Mouse (Mus musculus) retina, postnatal 7 days (tissue): Measurements from ENCODE around the gene Akr1c18.
"Not testable (repeated sequence)": the region's sequence is repeated elsewhere in the genome, so short reads cannot be mapped to it uniquely, and the experiment has no call there.

ENCODE experiments used
- DNase-seq: peaks from one replicate; pipeline ENCODE4 v3.0.0-alpha.2; 2012; ENCODE audit warnings: low read depth, low spot score

Gene Akr1c18

GRCm38 (mm10) chr13:4150518-4150917 is at the start of gene Akr1c18:
TSS of gene Akr1c18 (minus strand) at chr13:4150654.
- DNase-seq, result no peak

DNA sequence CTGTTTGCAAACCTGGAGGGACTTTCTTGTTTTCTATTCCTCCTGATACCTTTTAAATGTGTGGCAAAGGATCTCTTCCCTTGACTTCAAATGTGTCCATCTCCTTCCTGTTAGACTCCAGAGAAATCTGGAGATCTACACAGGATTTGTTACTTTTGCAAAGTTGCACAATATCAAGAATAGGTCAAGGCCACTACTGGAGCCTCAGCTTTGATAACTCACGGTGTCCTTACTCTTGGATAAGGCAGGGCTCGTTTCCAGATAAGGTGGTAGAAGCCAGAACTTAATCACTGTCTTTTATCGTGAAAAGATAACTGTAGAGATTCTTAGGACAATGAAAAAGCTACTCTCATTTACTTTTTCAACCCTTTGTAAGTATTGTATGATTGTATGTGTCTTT is 42.1 kb upstream of the Akr1c18 start:
- no peak for DNase-seq

GRCm38 (mm10) chr13:4190904-4191303 is 40.5 kb upstream of the Akr1c18 start, which contains the start of gene Akr1c13:
TSS of gene Akr1c13 (plus strand) at chr13:4191150.
- peak; percentile 5 for DNase-seq

GRCm38 (mm10) chr13:4188174-4188573 is 37.7 kb upstream of the Akr1c18 start:
- no peak for DNase-seq

DNA sequence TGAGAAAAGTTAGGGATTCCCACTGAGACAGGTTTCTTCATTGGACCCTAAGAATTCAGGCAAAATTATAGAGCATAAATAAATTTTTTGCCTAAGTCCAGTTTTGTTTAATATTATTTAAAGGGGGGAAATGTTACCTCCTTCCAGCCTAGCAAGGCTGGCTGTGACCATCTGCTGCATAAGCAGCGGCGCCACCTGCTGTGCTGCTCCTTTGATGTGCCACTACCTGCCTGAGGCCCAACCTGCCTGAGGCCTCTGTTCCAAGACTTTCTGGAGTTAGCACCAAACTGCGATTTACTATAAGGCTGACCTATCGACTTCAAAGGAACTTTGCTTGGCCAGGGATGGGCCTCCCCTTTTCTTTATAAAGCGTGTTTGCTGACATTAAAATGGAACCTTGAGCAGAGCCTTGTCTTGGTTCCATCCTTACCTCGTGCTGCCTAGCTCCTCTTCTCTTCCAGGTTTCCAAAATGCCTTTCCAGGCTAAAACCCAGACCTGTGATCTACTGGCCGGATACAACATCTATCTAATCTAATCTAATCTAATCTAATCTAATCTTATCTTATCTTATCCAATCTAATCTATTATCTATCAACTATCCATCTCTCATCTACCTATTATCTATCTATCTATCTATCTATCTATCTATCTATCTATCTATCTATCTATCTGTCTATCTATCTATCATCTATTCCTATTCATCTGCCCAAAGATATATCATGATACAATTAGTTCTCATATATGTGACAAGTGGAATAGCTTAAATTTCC is 36.4 kb upstream of the Akr1c18 start:
- not testable (repeated sequence) for DNase-seq

- DNase-seq, result no peak
These were observed 32.7 kb upstream of the Akr1c18 start for GRCm38 (mm10) chr13:4183116-4183515.

DNA sequence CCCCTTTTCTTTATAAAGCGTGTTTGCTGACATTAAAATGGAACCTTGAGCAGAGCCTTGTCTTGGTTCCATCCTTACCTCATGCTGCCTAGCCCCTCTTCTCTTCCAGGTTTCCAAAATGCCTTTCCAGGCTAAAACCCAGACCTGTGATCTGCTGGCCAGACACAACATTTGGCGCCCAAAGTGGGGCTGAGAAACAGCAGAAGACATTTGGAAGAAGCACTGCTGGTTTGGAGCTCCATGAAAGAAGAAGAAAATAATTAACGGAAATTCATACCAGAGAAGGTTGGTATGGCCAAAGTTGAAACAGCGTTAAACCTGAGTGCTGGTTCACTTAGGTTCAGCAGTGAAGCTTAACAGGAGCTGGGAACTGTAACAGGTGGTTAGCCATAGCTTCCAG is 30.9 kb upstream of the Akr1c18 start:
- DNase-seq, result not testable (repeated sequence)

GRCm38 (mm10) chr13:4172978-4173377 is 22.5 kb upstream of the Akr1c18 start:
- DNase-seq, result no peak

DNA sequence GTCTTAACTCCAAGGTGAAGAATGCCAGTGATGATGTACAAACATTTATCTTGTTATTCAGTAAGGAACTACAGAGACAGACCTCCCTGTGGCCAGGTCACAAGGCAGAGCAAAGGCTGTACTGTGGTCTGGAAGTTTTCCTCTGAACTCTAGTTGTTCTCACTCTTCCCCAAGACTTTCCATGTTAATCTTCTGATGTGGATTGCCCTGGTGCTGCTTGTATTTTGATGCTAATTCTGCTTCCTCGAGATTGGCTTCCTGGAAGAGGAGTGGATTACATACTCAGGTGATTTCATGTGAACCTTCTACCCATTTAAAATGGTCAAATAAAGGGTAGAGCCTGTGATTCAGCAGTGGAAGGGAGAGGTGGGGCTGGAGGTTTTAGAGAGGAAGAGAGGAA is 17.6 kb upstream of the Akr1c18 start:
- DNase-seq, result no peak

GRCm38 (mm10) chr13:4155286-4155685 is 4.8 kb upstream of the Akr1c18 start:
- DNase-seq, result no peak

DNA sequence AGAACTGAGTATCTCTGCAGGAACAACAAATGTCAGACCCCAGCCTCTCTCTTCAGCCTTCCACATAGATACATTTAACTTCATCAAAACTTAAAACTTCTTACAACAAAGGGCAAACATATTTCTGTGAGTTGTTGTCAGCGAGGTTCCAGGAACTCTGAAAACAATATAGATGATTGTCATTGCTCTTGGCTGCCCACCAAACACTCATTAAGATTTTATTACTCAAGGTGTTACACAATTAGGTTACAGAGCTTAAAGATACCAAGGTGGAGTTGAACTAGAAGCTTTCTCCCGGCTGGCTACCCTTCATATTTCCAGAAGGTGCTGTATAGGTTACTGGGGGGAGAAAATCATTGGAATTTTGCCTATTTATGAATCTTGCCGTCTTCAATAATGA is 3.1 kb upstream of the Akr1c18 start:
- no peak for DNase-seq

DNA sequence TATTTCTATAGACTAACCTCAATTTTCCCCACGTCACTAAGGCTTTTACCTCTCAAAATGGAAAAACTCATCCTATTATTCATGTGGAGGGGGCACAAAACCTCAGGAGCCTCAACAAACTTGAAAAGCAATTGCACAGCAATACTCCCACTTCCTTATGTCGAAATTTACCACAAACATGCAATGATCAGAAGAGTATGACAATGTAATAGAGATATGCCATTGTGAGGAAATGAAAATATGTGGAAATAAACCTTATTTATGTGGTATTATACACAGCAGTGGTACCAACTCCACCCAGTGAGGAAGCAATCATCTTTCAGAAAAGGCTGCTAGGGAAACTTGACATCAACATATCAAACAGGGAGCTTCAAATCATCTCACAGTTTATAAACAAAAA is 2.5 kb upstream of the Akr1c18 start:
- no peak for DNase-seq

DNA sequence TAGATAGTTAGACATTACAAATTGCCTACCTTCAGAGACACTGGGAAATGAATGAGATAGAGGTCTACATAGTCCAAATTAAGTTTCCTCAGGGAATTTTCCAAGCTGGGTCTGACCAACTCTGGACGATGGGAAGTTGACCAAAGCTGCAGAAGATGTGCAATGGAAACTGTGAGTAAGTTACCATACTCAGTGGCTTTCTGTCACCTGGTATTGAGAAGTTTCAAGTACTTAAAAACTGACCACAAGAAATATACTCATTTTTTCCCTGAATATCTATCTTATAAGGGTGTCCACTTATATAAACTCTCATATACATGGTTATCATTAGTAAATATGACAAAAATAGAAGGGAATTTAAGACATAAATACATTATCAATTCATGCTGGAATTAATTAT is 6.2 kb downstream of the Akr1c18 start:
- DNase-seq, result no peak

DNA sequence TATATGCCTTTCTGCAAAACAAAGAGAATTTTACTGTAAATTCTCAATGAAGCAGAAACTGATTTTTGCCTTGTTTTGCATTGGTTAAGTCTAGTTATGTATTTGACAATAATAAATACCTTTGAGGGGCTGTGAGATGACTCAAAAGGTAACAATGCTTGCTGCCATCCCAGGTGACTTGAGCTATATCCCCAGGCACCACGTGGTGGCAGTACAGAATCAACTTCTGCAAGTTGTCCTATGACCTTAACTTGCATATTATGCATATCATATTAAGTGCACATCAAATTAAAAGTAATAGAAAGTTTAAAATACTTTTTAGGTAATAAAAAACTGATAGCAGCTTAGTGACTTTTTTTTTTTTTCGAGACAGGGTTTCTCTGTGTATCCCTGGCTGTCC is 17.4 kb downstream of the Akr1c18 start:
- DNase-seq, result no peak

GRCm38 (mm10) chr13:4131721-4132120 is 18.7 kb downstream of the Akr1c18 start:
- no peak for DNase-seq

GRCm38 (mm10) chr13:4131317-4131716 is 19.1 kb downstream of the Akr1c18 start:
- no peak for DNase-seq

- DNase-seq, result no peak
These were observed 21.4 kb downstream of the Akr1c18 start for GRCm38 (mm10) chr13:4129100-4129499.

GRCm38 (mm10) chr13:4125846-4126245 is 24.6 kb downstream of the Akr1c18 start:
- DNase-seq, result not testable (repeated sequence)

GRCm38 (mm10) chr13:4124471-4124870 is 26.0 kb downstream of the Akr1c18 start:
- not testable (repeated sequence) for DNase-seq

GRCm38 (mm10) chr13:4123146-4123545 is 27.3 kb downstream of the Akr1c18 start:
- DNase-seq, result no peak

DNA sequence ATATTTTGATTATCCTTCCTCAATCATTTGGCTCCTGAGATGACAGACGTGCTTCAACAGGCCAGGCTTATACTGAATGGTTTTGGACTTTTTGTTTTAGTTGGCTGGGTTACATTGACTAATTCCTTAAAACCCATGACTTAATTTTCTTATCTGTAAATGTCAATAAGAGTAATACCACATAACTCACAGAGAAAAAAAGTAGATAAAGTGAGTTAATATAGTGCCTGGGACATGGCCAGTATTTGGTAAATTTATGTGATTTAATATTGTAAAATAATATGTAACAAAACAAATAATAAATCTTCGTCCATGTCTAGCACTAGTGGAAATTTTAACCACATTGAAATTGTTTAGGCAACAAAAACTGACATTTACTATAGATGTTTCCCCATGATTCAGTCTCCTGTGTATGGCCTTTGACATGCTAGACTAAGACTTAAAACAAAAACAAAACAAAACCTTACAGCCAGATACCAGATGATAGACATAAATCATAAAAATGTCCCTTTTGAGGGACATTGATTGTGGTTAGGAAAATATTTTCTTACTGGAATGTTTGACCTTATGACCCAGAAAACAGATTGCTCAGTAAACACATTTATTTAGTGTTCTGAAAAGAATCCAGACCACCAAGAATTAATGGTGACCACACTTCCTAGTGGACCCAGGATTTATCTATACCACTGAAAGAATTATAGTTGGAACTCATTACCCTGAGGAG is 31.1 kb downstream of the Akr1c18 start:
- DNase-seq, result no peak

DNA sequence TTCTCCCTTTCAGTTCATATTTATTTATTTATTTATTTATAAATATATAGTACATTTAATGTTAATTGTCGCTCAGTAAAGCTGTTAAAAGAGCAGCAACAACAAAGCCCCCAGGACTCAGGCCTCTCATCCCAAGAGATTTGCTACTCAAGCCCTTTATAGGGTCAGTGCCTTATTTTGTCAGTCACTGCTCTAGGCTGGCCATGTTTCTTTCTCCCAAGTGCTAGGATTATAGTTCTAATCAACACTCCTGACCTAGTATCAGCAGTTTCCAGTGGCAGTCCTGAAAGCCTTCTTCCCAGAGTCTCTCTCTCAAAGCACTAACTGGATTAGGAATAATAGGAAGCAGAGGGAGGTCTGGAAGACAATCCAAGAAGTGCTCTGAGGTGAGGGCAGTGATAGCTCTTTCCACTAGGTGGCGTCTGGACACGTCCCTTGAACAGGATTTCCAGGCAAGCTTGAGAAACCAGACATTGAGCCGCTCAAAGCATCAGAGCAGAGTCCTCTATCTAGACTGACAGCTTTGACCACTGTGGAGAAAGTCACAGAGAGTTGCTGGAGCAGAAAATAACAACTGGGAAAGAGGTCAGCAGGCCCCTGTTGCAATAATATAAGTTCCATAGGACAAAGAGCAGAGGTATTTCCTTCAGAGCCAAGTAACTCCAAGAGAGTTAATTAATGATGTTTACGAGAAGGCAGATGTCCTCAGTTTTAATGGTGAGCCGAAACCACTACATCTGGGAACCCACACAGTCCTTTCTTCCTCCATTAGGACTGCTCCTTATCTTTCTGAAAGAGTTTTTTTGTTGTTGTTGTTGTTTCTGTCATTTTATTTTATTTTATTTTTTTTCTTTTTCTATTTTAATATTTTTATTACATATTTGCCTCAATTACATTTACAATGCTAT is 39.9 kb downstream of the Akr1c18 start:
- peak; percentile 61 for DNase-seq
